Mouse (Mus musculus) heart, embryonic 15.5 days (tissue): ENCODE results near the gene Ralgapa2. TPM values are rescaled to one million over a fixed set of nuclear protein-coding genes. Genes with fewer than 3 reads are reported as not detected.
A peak's percentile ranks its signal among the peaks of the same experiment; 100 is the strongest.

ENCODE experiments used
- ATAC-seq: fragments of 200-750 bp; cut with Nextera tagmentation; replicated peaks from 2 replicates; pipeline ENCODE4 v1.8.0; 2017; ENCODE audit warnings: low read depth, moderate TSS enrichment; ENCODE audit not compliant: insufficient number of reproducible peaks, insufficient read depth, low FRiP score
- H3K27ac ChIP-seq: fragments of 300-500 bp; sonication (generic); 2 replicates; pipeline ENCODE4 v1.5.1; 2015; ENCODE audit warnings: mild to moderate bottlenecking, inconsistent platforms
- H3K27me3 ChIP-seq: fragments of 300-500 bp; sonication (generic); 2 replicates; pipeline ENCODE4 v1.6.1; 2015; ENCODE audit warnings: inconsistent platforms
- H3K36me3 ChIP-seq: fragments of 300-500 bp; sonication (generic); 2 replicates; pipeline ENCODE4 v1.6.1; 2015; ENCODE audit warnings: mild to moderate bottlenecking, inconsistent platforms
- H3K4me1 ChIP-seq: fragments of 300-500 bp; sonication (generic); replicated peaks from 2 replicates; pipeline ENCODE4 v1.6.1; 2015; ENCODE audit warnings: inconsistent platforms
- H3K4me2 ChIP-seq: fragments of 300-500 bp; sonication (generic); 2 replicates; pipeline ENCODE4 v1.6.1; 2015; ENCODE audit warnings: inconsistent platforms, mild to moderate bottlenecking, moderate library complexity
- H3K4me3 ChIP-seq: fragments of 300-500 bp; sonication (generic); 2 replicates; pipeline ENCODE4 v1.5.1; 2015; ENCODE audit warnings: mild to moderate bottlenecking, inconsistent platforms
- H3K9ac ChIP-seq: fragments of 300-500 bp; sonication (generic); 2 replicates; pipeline ENCODE4 v1.6.1; 2015; ENCODE audit warnings: mild to moderate bottlenecking, inconsistent platforms
- H3K9me3 ChIP-seq: fragments of 300-500 bp; sonication (generic); replicated peaks from 2 replicates; pipeline ENCODE4 v1.6.1; 2016; ENCODE audit warnings: inconsistent platforms
- WGBS: fragments of 180-500 bp; shearing (Covaris S2); methylation state at CpG from one replicate; pipeline ENCODE4 v1.1.7; 2015; ENCODE audit warnings: mixed read lengths; 5-methylcytosine and 5-hydroxymethylcytosine counted together
- polyA plus RNA-seq: library from polyadenylated mRNA; unstranded; fragments of >200 nt; fragmentation: Nextera tagmentation; extraction: Ambion mirVana; gene quantifications from 2 replicates; pipeline ENCODE4 v1.2.1, GENCODE M21; 2015

Ralgapa2 gene
- polyA plus RNA-seq, 1 experiment from 2014 or later = 9.9 TPM

DNA sequence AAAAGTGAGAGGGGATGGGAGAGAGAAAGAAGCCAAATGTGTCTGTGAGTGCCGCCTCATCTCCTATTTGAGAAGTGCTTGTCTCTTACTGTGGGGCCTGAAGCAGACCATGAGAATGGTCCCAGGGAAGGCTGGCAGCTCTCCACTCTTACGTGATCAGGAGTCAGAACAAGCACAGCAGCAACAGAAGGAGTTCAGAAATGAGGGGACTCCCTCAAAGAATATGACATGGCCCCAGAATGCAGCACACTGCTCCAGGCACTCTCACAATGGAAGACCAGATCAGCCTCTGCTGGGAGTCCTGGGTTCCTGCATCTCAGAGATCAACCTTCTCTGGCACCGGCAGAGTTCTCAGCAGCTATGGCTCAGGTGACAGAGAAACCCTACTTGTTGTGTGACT is 284.5 kb downstream of the Ralgapa2 start:
- 56% methylated on average over 3 of the region's 3 CpGs for WGBS
- no peak overlapping the region for H3K27ac ChIP-seq
- no peak for ATAC-seq
- H3K36me3 ChIP-seq = no peaks in the 10 kb centered on the region
- H3K4me2 ChIP-seq = no peak overlapping the region
- no peak overlapping the region for H3K4me3 ChIP-seq
- H3K27me3 ChIP-seq = peaks cover 69% of the 10 kb centered on the region
- no peaks in the 10 kb centered on the region for H3K9me3 ChIP-seq
- peaks cover 10% of the 10 kb centered on the region for H3K4me1 ChIP-seq
- H3K9ac ChIP-seq = no peak overlapping the region

DNA sequence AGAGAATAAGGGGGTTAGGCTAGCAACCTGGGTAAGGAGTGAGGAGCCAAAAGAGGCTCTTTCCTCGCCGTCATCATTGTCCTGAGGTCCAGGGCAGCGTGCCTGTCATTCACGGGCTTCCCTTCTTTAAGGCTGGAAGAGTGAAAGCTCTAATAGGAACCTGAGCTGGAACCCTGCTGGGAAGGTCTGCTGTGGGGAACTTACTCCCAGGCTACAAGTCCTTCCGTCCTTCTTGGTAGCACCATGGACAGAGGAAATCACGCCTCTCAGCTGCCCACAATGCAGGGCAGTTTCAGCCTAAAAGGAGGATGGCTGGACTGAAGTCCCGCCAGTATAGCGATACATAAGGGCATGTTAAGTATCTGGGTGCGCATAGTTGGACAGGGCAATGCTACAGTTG is 285.7 kb downstream of the Ralgapa2 start:
- 0 out of 2 replicates have a peak, but pooled peaks have one; percentile 28 for ATAC-seq
- peaks cover 80% of the 10 kb centered on the region for H3K27me3 ChIP-seq
- 4% methylated on average over 9 of the region's 9 CpGs for WGBS

DNA sequence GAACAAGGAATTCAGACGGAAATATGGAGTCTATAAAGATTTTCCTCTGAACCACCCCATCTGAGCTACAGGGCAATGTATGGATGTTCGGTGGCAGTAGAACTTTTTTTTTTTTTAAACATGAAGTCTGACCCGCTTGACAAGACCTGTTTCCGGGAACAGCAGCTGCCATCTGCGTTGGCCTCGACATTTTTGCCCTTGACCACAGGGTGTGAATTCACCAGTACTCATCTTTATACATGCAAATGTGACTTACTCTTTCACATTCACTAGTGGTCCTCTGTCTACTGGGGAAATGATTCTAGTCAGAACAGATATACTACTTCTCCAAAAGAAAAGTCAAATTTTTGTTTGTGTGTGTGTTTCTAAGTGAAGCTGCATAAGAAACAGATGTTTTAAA is 286.3 kb downstream of the Ralgapa2 start:
- 15% methylated on average over 6 of the region's 6 CpGs for WGBS
- no peaks in the 10 kb centered on the region for H3K9me3 ChIP-seq
- no peak for ATAC-seq

More for the DNA sequence above, 285.7 kb downstream of the Ralgapa2 start:
- Histone ChIP-seq H3K4me1 (peaks cover 22% of the 10 kb centered on the region), H3K4me3 (no peak overlapping the region), H3K9me3 (no peaks in the 10 kb centered on the region), H3K9ac (no peak overlapping the region), H3K27ac (no peak overlapping the region), H3K4me2 (no peak overlapping the region), H3K36me3 (no peaks in the 10 kb centered on the region)

DNA sequence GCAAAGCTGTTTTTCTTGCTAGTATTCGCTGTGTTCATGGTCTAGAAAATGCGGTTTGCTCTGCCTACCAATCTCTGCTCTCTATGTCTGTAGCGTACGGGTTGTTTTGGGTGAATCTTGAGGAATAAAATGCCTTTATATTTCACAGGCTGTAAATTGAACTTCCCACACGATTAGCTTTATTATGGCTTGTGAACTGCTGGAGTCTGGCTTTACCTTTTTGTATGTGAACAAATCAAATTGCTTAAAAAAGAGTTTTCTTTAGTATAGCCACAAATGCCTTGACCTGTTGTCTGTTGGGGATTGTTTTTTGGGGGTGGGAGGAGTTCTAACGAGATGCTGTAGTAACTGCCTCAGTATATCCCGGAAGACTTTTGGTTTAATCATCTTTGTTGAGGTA is 288.0 kb downstream of the Ralgapa2 start:
- WGBS = 21% methylated on average over 7 of the region's 7 CpGs
- peaks cover 98% of the 10 kb centered on the region for H3K27me3 ChIP-seq
- H3K36me3 ChIP-seq = no peaks in the 10 kb centered on the region
- no peaks in the 10 kb centered on the region for H3K9me3 ChIP-seq
- H3K4me1 ChIP-seq = peaks cover 33% of the 10 kb centered on the region
- no peak overlapping the region for H3K9ac ChIP-seq
- H3K4me2 ChIP-seq = no peak overlapping the region
- ATAC-seq = no peak
- no peak overlapping the region for H3K27ac ChIP-seq
- H3K4me3 ChIP-seq = no peak overlapping the region

More for the DNA sequence above, 286.3 kb downstream of the Ralgapa2 start:
- Histone ChIP-seq H3K36me3 (no peaks in the 10 kb centered on the region), H3K4me3 (no peak overlapping the region), H3K9ac (no peak overlapping the region), H3K27me3 (peaks cover 87% of the 10 kb centered on the region), H3K27ac (no peak overlapping the region), H3K4me1 (peaks cover 29% of the 10 kb centered on the region), H3K4me2 (no peak overlapping the region)

DNA sequence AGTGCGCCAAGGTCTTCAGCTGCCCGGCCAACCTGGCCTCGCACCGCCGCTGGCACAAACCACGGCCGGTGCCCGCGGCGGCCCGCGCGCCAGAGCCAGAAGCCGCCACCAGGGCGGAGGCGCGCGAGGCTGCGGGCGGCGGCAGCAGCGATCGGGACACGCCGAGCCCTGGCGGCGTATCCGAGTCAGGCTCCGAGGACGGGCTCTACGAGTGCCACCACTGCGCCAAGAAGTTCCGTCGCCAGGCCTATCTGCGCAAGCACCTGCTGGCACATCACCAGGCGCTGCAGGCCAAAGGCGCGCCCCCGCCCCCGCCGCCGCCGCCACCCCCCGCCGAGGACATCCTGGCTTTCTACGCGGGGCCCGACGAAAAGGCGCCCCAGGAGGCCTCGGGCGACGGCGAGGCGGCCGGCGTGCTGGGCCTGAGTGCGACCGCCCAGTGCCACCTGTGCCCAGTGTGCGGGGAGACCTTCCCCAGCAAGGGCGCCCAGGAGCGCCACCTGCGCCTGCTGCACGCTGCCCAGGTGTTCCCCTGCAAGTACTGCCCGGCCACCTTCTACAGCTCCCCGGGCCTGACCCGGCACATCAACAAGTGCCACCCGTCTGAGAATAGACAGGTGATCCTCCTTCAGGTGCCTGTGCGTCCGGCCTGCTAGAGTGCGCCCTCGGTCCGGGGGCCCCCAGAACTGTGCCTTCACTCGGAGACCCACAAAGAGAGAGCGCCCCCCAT is 288.8 kb downstream of the Ralgapa2 start:
- no peak for ATAC-seq
- Histone ChIP-seq H3K36me3 (no peaks in the 10 kb centered on the region), H3K9ac (no peak overlapping the region), H3K4me2 (peak overlapping the region; percentile 96), H3K27ac (no peak overlapping the region), H3K9me3 (no peaks in the 10 kb centered on the region), H3K4me1 (peaks cover 39% of the 10 kb centered on the region), H3K27me3 (peaks cover 98% of the 10 kb centered on the region), H3K4me3 (peak overlapping the region; percentile 55)
- WGBS = under 1% methylated on average over 68 of the region's 75 CpGs

DNA sequence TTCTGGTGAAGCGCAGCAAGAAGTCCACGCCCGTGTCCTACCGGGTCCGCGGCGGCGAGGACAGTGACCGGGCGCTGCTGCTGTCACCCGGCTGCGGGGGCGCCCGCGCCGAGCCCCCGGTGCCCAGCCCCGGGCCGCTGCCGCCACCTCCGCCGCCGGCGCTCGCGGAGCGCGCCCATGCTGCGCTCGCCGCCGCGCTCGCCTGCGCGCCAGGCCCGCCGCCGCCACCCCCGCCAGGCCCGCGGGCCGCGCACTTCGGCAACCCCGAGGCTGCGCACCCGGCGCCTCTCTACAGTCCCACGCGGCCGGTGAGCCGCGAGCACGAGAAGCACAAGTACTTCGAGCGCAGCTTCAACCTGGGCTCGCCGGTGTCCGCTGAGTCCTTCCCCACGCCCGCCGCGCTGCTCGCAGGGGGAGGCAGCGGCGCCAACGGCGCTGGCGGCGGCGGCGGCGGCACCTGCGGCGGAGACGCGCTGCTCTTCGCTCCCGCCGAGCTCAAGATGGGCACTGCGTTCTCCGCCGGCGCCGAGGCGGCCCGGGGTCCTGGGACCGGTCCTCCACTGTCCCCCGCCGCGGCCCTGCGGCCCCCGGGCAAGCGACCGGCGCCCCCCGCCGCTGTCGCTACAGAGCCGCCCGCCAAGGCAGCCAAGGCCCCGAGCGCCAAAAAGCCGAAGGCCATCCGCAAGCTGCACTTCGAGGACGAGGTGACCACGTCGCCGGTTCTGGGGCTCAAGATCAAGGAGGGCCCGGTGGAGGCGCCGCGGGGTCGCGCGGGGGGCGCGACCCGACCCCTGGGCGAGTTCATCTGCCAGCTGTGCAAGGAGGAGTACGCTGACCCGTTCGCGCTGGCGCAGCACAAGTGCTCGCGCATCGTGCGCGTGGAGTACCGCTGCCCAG is 289.6 kb downstream of the Ralgapa2 start:
- under 1% methylated on average over 92 of the region's 133 CpGs for WGBS
- ATAC-seq = 0 out of 2 replicates have a peak, but pooled peaks have one; percentile 4
- Histone ChIP-seq H3K4me3 (peak overlapping the region; percentile 55), H3K9ac (peak overlapping the region; percentile 36; the same call in 1 of the 2 replicates), H3K4me2 (peak overlapping the region; percentile 96), H3K4me1 (peaks cover 47% of the 10 kb centered on the region), H3K36me3 (no peaks in the 10 kb centered on the region), H3K9me3 (no peaks in the 10 kb centered on the region), H3K27ac (no peak overlapping the region), H3K27me3 (peaks cover 98% of the 10 kb centered on the region)

DNA sequence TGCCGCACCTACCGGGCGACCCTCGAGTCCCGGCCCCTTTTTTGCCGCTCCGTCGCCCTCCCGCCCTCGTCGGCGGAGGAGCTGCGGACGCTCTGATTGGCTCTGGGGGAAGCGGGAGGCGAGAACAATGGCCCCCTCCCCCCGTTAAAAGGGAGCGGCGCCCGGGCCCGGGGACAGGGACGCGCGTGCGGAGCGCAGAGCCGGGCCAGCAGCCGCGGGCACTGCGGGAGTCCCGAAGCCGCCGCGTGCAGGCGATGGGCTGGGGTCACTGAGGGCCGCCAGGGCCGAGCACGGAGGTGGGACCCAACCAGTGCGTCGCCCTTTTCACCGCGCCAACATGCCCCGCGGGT is 290.2 kb downstream of the Ralgapa2 start:
- peak; percentile 17 for ATAC-seq
- peak overlapping the region; percentile 36; the same call in 1 of the 2 replicates for H3K9ac ChIP-seq
- peak overlapping the region; percentile 96 for H3K4me2 ChIP-seq
- no peak overlapping the region for H3K27ac ChIP-seq
- peaks cover 52% of the 10 kb centered on the region for H3K4me1 ChIP-seq
- no peaks in the 10 kb centered on the region for H3K9me3 ChIP-seq
- peak overlapping the region; percentile 55 for H3K4me3 ChIP-seq
- H3K27me3 ChIP-seq = peaks cover 96% of the 10 kb centered on the region
- no peaks in the 10 kb centered on the region for H3K36me3 ChIP-seq
- under 1% methylated on average over 44 of the region's 44 CpGs for WGBS

DNA sequence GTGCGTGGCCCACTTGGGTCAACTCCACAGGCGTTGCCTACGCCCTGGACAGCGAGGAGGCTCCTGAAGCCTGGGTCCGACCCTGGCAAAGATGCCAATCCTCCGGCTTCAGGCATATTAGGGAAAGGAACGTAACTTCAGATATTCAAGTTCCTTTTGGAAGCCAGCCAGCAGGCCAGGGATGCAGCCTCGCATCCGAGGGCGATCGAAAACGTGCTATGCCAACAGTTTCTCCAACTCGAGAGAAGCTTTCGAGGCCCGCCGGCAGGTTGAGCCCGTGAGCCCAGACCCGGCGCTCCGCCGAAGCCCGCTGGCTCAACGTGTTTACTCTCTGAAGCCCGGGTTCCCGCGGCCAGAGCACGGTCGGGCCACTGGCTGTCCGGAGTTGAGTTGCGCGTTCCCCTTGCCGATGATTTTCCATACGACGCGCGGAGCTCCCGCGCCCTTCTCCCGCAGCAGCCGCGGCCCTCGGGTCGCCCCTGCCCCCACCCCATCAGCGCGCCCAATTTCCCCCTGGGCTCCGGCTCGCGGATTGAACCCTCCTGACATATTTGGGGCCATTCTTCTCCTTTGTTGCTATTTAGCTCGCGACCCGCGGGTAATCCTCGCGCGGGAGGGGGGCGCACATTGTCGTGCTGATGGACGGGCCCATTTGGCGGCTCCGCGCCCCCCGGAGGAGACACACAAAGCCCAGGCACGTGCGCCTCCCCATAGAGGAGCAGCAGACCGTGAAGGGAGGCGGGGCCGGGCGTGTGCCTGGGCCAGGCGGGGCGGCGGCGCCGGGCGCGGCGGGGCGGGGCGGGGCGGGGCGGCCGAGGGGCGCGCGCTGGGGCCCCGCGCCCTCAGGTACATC is 290.8 kb downstream of the Ralgapa2 start, which contains the start of gene Insm1:
TSS of gene Insm1 (plus strand) at position 846 of the 853 bp plus-strand sequence.
- Histone ChIP-seq H3K4me1 (peaks cover 52% of the 10 kb centered on the region), H3K4me2 (peak within 1 kb of the TSS; percentile 96), H3K36me3 (no peaks in the 10 kb centered on the region), H3K27ac (no peak within 1 kb of the TSS), H3K9ac (peak within 1 kb of the TSS; percentile 36; the same call in 1 of the 2 replicates), H3K4me3 (peak within 1 kb of the TSS; percentile 55), H3K9me3 (no peaks in the 10 kb centered on the region), H3K27me3 (peaks cover 94% of the 10 kb centered on the region)
- peak; percentile 38; the same call in 1 of the 2 replicates for ATAC-seq
- under 1% methylated on average over 75 of the region's 86 CpGs for WGBS

DNA sequence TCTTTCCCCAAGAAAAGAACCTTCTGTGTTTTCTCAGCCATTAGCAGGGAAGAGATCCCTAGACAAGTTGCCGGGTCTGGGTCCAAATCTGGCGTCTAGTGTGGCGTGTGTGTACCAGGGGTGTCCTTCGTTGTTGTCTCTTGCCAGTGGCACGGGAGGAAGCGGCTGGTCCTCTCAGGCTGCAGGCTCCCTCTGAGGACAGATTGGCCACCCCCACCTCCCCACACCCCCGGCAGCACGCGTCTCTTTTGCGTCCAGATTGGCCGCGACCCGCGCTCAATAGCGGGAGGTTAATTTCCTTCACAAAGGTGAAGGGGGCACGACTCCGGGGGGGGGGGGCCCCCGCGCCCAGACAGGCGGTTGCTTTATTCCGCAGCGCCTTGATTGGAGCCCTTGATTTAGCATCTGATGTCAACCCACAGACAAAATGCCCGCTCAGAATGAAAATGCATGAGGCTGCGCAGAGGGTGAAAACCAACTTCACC is 291.5 kb downstream of the Ralgapa2 start:
- H3K9me3 ChIP-seq = no peaks in the 10 kb centered on the region
- no peak for ATAC-seq
- peaks cover 52% of the 10 kb centered on the region for H3K4me1 ChIP-seq
- no peak overlapping the region for H3K27ac ChIP-seq
- peak overlapping the region; percentile 55 for H3K4me3 ChIP-seq
- no peak overlapping the region for H3K9ac ChIP-seq
- peaks cover 94% of the 10 kb centered on the region for H3K27me3 ChIP-seq
- WGBS = 3% methylated on average over 24 of the region's 24 CpGs
- H3K36me3 ChIP-seq = no peaks in the 10 kb centered on the region
- H3K4me2 ChIP-seq = peak overlapping the region; percentile 96

DNA sequence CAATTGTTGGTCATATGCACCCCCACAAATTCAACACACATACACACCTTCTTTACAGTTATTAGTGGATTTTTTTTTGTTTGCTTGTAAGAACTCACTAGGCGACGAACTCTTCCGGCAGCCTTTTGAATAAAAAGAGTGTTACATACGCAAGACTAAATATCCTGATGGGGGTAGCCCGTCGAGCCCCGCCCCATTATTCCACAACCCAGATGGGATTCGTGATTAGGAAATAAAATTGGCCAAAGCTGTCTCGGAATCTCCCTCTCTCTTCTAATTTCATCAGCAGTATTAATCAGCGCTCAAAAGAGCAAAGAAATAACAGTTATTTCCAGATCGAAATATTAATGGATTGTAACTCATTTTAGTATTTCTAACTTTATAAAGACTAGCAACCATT is 292.4 kb downstream of the Ralgapa2 start:
- Histone ChIP-seq H3K36me3 (no peaks in the 10 kb centered on the region), H3K27me3 (peaks cover 91% of the 10 kb centered on the region), H3K27ac (no peak overlapping the region), H3K9me3 (no peaks in the 10 kb centered on the region), H3K4me2 (no peak overlapping the region), H3K4me1 (peaks cover 52% of the 10 kb centered on the region), H3K4me3 (no peak overlapping the region), H3K9ac (no peak overlapping the region)
- 12% methylated on average over 11 of the region's 11 CpGs for WGBS
- ATAC-seq = no peak
